Mouse (Mus musculus) lung, adult 2 months (tissue): ENCODE data around the gene Mid2.

ENCODE experiments used
- CTCF ChIP-seq: fragments of 200-500 bp; IDR thresholded peaks from 2 replicates; pipeline ENCODE4 v1.5.1; 2011; ENCODE audit warnings: mild to moderate bottlenecking, low read length, control low read depth; ENCODE audit not compliant: insufficient read depth
- POLR2A ChIP-seq: fragments of 200-500 bp; IDR thresholded peaks from 2 replicates; pipeline ENCODE4 v1.6.1; 2011; ENCODE audit warnings: low read depth, mild to moderate bottlenecking, control low read depth, low read length, borderline replicate concordance; ENCODE audit errors: extremely low read depth

DNA sequence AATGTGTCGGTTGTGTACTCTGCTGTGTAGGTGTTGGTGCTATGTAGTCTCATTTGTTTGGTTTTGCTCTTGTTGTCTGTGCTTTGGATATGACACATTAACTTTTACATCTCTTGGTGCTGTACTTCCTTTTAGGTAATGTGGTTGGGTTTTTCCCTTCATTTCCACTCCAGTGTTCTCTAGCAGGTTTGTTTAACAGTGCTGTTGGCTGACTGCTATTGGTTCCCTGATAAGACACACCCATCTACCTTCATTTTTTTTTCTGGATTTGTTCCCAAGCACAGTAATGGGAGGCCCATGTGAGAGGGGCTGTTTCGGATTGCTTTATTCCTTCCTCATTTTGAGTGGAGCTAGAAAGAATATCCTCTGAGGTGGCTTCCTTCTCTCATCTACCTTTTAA, 883 bp upstream of the Mid2 start:
- TF ChIP-seq CTCF = no peak
- no peak for TF ChIP-seq POLR2A
